Mouse (Mus musculus): Measurements from ENCODE around the gene Kcne3. TPM values are rescaled to one million over a fixed set of nuclear protein-coding genes. Genes with fewer than 3 reads are reported as not detected.

Gene Kcne3
- polyA plus RNA-seq, 2 experiments: 0.88 to 1.4 TPM

- H3K4me1 ChIP-seq (replicated peaks; ENCODE audit: control insufficient read depth in 2 of 2, insufficient read depth in 2 of 2, low read length in 1 of 2): no peaks in the 10 kb centered on the region
- no peaks in the 10 kb centered on the region for H3K9me3 ChIP-seq (ENCODE audit: control insufficient read depth, low read length)
- H3K9ac ChIP-seq (replicated peaks): no peak overlapping the region
- no peak for DNase-seq (ENCODE audit: low read depth in 3 of 3, low spot score in 3 of 3)
- ATAC-seq (ENCODE audit: insufficient read depth): no peak
- H3K4me2 ChIP-seq (ENCODE audit: low read depth): no peak overlapping the region
- WGBS (ENCODE audit: insufficient replicate concordance): 48% methylated on average over 4 of the region's 4 CpGs
- H3K36me3 ChIP-seq (replicated peaks; ENCODE audit: control insufficient read depth, insufficient read depth, low read depth): no peaks in the 10 kb centered on the region
- H3K27ac ChIP-seq: no peak overlapping the region
- TF ChIP-seq EP300 (IDR thresholded peaks at IDR 0.05; ENCODE audit: low read depth) (no peak), CTCF (IDR thresholded peaks at IDR 0.05; ENCODE audit: low read depth) (no peak)
- no peaks in the 10 kb centered on the region; the same call in 1 of the 2 replicates for H3K27me3 ChIP-seq (ENCODE audit: control insufficient read depth, insufficient read depth, low read length)
- H3K4me3 ChIP-seq (ENCODE audit: insufficient read depth in 1 of 2, low read depth in 2 of 2, low read length in 2 of 2): no peak overlapping the region
Observed at GRCm38 (mm10) chr7:100190167-100190566, 13.9 kb downstream of the Kcne3 start.

GRCm38 (mm10) chr7:100190778-100191177 is 14.5 kb downstream of the Kcne3 start:
- no peak overlapping the region for H3K9ac ChIP-seq (replicated peaks)
- TF ChIP-seq CTCF (IDR thresholded peaks at IDR 0.05; ENCODE audit: low read depth) (peak; percentile 82), EP300 (IDR thresholded peaks at IDR 0.05; ENCODE audit: low read depth) (no peak)
- no peak overlapping the region for H3K4me3 ChIP-seq (ENCODE audit: insufficient read depth in 1 of 2, low read depth in 2 of 2, low read length in 2 of 2)
- H3K36me3 ChIP-seq (replicated peaks; ENCODE audit: control insufficient read depth, insufficient read depth, low read depth): no peaks in the 10 kb centered on the region
- DNase-seq (ENCODE audit: low read depth in 3 of 3, low spot score in 3 of 3) (peak in 2 of 3 experiments; percentile 31 to 46), ATAC-seq (ENCODE audit: insufficient read depth) (no peak)
- H3K9me3 ChIP-seq (ENCODE audit: control insufficient read depth, low read length): no peaks in the 10 kb centered on the region
- WGBS (ENCODE audit: insufficient replicate concordance): 2% methylated on average over 4 of the region's 4 CpGs
- no peak overlapping the region for H3K27ac ChIP-seq
- H3K4me2 ChIP-seq (ENCODE audit: low read depth): no peak overlapping the region
- H3K4me1 ChIP-seq (replicated peaks; ENCODE audit: control insufficient read depth in 2 of 2, insufficient read depth in 2 of 2, low read length in 1 of 2): no peaks in the 10 kb centered on the region
- no peaks in the 10 kb centered on the region; the same call in 1 of the 2 replicates for H3K27me3 ChIP-seq (ENCODE audit: control insufficient read depth, insufficient read depth, low read length)

GRCm38 (mm10) chr7:100201191-100201590 is 24.9 kb downstream of the Kcne3 start:
- Histone ChIP-seq H3K4me1 (replicated peaks; ENCODE audit: control insufficient read depth in 2 of 2, insufficient read depth in 2 of 2, low read length in 1 of 2) (no peaks in the 10 kb centered on the region), H3K27me3 (ENCODE audit: control insufficient read depth, insufficient read depth, low read length) (no peaks in the 10 kb centered on the region), H3K27ac (no peak overlapping the region), H3K36me3 (replicated peaks; ENCODE audit: control insufficient read depth, insufficient read depth, low read depth) (no peaks in the 10 kb centered on the region), H3K4me3 (ENCODE audit: insufficient read depth in 1 of 2, low read depth in 2 of 2, low read length in 2 of 2) (no peak overlapping the region), H3K9me3 (ENCODE audit: control insufficient read depth, low read length) (no peaks in the 10 kb centered on the region), H3K4me2 (ENCODE audit: low read depth) (no peak overlapping the region), H3K9ac (replicated peaks) (no peak overlapping the region)
- DNase-seq (ENCODE audit: low read depth in 3 of 3, low spot score in 3 of 3) (no peak), ATAC-seq (ENCODE audit: insufficient read depth) (no peak)
- WGBS (ENCODE audit: insufficient replicate concordance): 68% methylated on average over 3 of the region's 3 CpGs
- TF ChIP-seq EP300 (IDR thresholded peaks at IDR 0.05; ENCODE audit: low read depth): no peak
- TF ChIP-seq CTCF (IDR thresholded peaks at IDR 0.05; ENCODE audit: low read depth): no peak

- TF ChIP-seq EP300 (IDR thresholded peaks at IDR 0.05; ENCODE audit: low read depth) (no peak), CTCF (IDR thresholded peaks at IDR 0.05; ENCODE audit: low read depth) (no peak)
- no peak overlapping the region for H3K4me2 ChIP-seq (ENCODE audit: low read depth)
- no peaks in the 10 kb centered on the region for H3K9me3 ChIP-seq (ENCODE audit: control insufficient read depth, low read length)
- no peak for DNase-seq (ENCODE audit: low read depth in 3 of 3, low spot score in 3 of 3)
- H3K9ac ChIP-seq (replicated peaks): no peak overlapping the region
- no peak overlapping the region for H3K4me3 ChIP-seq (ENCODE audit: insufficient read depth in 1 of 2, low read depth in 2 of 2, low read length in 2 of 2)
- no peak overlapping the region for H3K27ac ChIP-seq
- no peaks in the 10 kb centered on the region for H3K36me3 ChIP-seq (replicated peaks; ENCODE audit: control insufficient read depth, insufficient read depth, low read depth)
- WGBS (ENCODE audit: insufficient replicate concordance): 47% methylated on average over 3 of the region's 3 CpGs
- H3K27me3 ChIP-seq (ENCODE audit: control insufficient read depth, insufficient read depth, low read length): no peaks in the 10 kb centered on the region
- no peak for ATAC-seq (ENCODE audit: insufficient read depth)
- peaks cover 0 to 12% of the 10 kb centered on the region in 2 experiments; a peak in 3 of 4 replicates for H3K4me1 ChIP-seq (replicated peaks; ENCODE audit: control insufficient read depth in 2 of 2, insufficient read depth in 2 of 2, low read length in 1 of 2)
Observed at GRCm38 (mm10) chr7:100203616-100204015, 27.3 kb downstream of the Kcne3 start.

GRCm38 (mm10) chr7:100204871-100205270 is 28.6 kb downstream of the Kcne3 start:
- no peaks in the 10 kb centered on the region for H3K36me3 ChIP-seq (replicated peaks; ENCODE audit: control insufficient read depth, insufficient read depth, low read depth)
- no peaks in the 10 kb centered on the region for H3K27me3 ChIP-seq (ENCODE audit: control insufficient read depth, insufficient read depth, low read length)
- 49% methylated on average over 6 of the region's 6 CpGs for WGBS (ENCODE audit: insufficient replicate concordance)
- no peak for ATAC-seq (ENCODE audit: insufficient read depth)
- peaks cover 0 to 12% of the 10 kb centered on the region in 2 experiments; a peak in 3 of 4 replicates for H3K4me1 ChIP-seq (replicated peaks; ENCODE audit: control insufficient read depth in 2 of 2, insufficient read depth in 2 of 2, low read length in 1 of 2)
- H3K27ac ChIP-seq: no peak overlapping the region
- H3K9me3 ChIP-seq (ENCODE audit: control insufficient read depth, low read length): no peaks in the 10 kb centered on the region
- no peak overlapping the region for H3K4me3 ChIP-seq (ENCODE audit: insufficient read depth in 1 of 2, low read depth in 2 of 2, low read length in 2 of 2)
- no peak for DNase-seq (ENCODE audit: low read depth in 3 of 3, low spot score in 3 of 3)
- no peak overlapping the region for H3K4me2 ChIP-seq (ENCODE audit: low read depth)
- TF ChIP-seq CTCF (IDR thresholded peaks at IDR 0.05; ENCODE audit: low read depth) (no peak), EP300 (IDR thresholded peaks at IDR 0.05; ENCODE audit: low read depth) (no peak)
- H3K9ac ChIP-seq (replicated peaks): no peak overlapping the region

Measured in liver, embryonic 14.5 days (tissue).